Mouse (Mus musculus): ENCODE data around the gene Csrnp1. TPM values are rescaled to one million over a fixed set of nuclear protein-coding genes. Genes with fewer than 3 reads are reported as not detected.

Csrnp1 gene
- polyA plus RNA-seq, 1 experiment from 2014 or later, result 2.7 TPM

GRCm38 (mm10) chr9:119973869-119974520 lies 10.5 kb downstream of the Csrnp1 start:
- Histone ChIP-seq H3K27me3 (replicated peaks) (no peaks in the 10 kb centered on the region), H3K9me3 (no peaks in the 10 kb centered on the region), H3K27ac (no peak overlapping the region), H3K9ac (no peak overlapping the region), H3K4me3 (no peak overlapping the region), H3K4me2 (replicated peaks) (no peak overlapping the region), H3K36me3 (no peaks in the 10 kb centered on the region), H3K4me1 (peaks cover 25% of the 10 kb centered on the region)
- WGBS, result 92% methylated on average over 27 of the region's 27 CpGs
- ATAC-seq (ENCODE audit: low FRiP score, low read depth), result no peak

DNA sequence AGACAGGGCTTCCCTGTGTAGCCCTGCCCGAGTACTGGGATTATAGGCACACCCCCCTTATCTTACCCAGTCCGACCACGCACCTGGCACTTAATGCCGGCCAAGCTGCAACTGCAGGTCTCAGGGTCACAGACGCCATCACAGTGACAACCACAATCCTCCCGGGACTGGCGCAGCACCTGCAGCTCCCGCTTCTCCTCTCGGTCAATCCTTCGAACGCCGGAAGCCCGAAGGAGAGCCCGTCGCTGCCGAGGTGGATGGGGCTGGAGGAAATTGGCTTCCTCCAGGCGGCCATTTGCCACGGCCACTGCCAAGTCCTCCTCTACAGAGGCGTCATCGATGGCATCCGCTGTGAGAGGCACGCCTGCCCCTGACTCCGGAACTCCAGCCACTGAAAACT lies 11.2 kb downstream of the Csrnp1 start:
- Histone ChIP-seq H3K27ac (no peak overlapping the region), H3K27me3 (replicated peaks) (no peaks in the 10 kb centered on the region), H3K4me1 (peaks cover 21% of the 10 kb centered on the region), H3K4me2 (replicated peaks) (no peak overlapping the region), H3K9ac (no peak overlapping the region), H3K4me3 (no peak overlapping the region), H3K36me3 (no peaks in the 10 kb centered on the region), H3K9me3 (no peaks in the 10 kb centered on the region)
- 95% methylated on average over 23 of the region's 23 CpGs for WGBS
- ATAC-seq (ENCODE audit: low FRiP score, low read depth), result no peak

DNA sequence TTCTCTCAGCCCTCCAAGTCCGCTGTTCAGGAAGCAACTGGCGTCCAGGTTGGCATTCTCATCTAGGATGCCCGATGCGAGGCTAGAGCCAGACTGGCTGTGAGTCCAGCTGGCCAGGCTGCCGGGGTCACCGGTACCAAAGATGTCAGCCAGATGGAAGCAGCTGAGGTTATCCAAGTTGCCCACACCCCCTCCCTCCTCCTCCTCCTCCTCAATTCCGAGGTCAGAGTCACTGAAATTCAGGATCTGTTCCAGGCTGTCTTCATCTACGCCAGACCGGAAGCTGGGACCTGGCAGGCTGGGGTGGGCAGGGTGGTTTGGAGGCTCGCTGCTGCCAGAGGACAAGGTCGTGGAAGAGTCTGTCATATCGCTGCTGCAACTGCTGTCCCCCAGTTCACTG lies 11.9 kb downstream of the Csrnp1 start:
- no peak overlapping the region for H3K4me2 ChIP-seq (replicated peaks)
- H3K27ac ChIP-seq, result no peak overlapping the region
- H3K4me1 ChIP-seq, result peaks cover 14% of the 10 kb centered on the region; the same call in 1 of the 2 replicates
- no peaks in the 10 kb centered on the region for H3K36me3 ChIP-seq
- H3K9me3 ChIP-seq, result no peaks in the 10 kb centered on the region
- no peak overlapping the region for H3K9ac ChIP-seq
- H3K4me3 ChIP-seq, result no peak overlapping the region
- 93% methylated on average over 12 of the region's 12 CpGs for WGBS
- no peaks in the 10 kb centered on the region for H3K27me3 ChIP-seq (replicated peaks)
- ATAC-seq (ENCODE audit: low FRiP score, low read depth), result no peak

DNA sequence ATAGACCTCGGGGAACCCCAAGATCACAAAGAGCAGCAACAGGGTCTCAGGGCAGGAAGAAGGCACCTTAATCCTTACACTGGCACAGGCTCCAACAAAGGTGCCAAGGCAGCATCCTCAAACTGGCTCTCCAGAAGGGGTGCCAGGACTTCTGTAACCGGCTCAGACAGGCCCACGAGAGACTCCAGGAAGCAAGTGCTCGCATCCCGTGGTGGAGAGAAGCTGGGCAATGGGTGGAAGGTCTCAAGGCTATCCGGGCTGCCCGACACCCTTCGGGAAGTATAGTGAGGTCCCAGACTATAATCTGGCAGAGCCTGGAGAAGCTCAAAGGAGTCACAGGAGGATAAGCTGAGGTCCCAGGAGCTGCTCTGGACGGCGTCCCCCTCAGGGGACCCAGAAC lies 12.3 kb downstream of the Csrnp1 start:
- Histone ChIP-seq H3K9me3 (no peaks in the 10 kb centered on the region), H3K4me2 (replicated peaks) (no peak overlapping the region), H3K36me3 (no peaks in the 10 kb centered on the region), H3K4me1 (peaks cover 10% of the 10 kb centered on the region; the same call in 1 of the 2 replicates), H3K27me3 (replicated peaks) (no peaks in the 10 kb centered on the region), H3K4me3 (no peak overlapping the region), H3K9ac (no peak overlapping the region), H3K27ac (no peak overlapping the region)
- no peak for ATAC-seq (ENCODE audit: low FRiP score, low read depth)
- 96% methylated on average over 10 of the region's 10 CpGs for WGBS

DNA sequence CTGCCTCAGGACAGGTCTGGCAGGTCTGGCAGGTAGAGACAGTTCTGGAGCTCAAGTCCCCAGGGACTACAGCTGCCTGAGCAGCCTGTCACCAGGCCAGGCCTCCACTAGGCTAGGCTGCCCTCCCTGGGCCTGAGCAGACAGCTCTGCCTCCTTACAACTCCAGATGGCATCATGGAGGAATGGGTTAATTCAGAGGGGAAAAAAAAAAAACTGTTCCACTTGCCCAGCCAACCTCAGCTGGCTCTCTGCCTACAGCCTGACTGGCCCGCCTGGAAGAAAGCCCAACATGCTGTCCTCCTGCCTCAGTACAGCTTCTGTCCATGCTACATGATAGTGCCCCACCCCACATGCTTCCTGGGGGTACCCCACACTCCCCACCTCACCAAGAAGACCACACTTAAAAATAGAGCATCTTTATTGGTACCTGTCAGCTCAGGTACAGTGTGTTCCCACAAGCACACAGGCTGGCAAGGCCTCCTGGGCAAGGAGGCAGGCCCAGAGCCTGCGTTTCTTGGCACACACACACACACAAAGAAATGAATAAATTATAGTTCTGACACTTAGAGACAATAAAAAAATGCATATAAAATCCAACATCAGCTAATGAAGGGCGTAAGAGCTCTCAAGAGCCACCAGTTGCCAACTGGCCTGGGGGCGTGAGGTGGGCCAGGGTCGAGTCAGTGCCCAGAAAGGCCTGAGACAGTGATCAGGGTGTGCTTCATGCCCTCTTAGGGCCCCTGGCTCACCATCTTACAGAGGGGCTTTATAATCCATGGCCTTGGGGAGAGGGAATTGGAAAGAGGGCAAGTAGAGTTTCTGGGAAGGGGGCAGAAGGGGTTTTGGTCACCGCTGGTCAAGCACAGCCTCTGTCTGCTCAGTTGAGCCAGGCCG lies 13.4 kb downstream of the Csrnp1 start:
- H3K36me3 ChIP-seq, result no peaks in the 10 kb centered on the region
- no peak overlapping the region for H3K27ac ChIP-seq
- peaks cover 9% of the 10 kb centered on the region; the same call in 1 of the 2 replicates for H3K4me1 ChIP-seq
- no peaks in the 10 kb centered on the region for H3K9me3 ChIP-seq
- no peaks in the 10 kb centered on the region for H3K27me3 ChIP-seq (replicated peaks)
- H3K4me2 ChIP-seq (replicated peaks), result no peak overlapping the region
- H3K9ac ChIP-seq, result no peak overlapping the region
- WGBS, result 85% methylated on average over 7 of the region's 7 CpGs
- no peak overlapping the region for H3K4me3 ChIP-seq
- ATAC-seq (ENCODE audit: low FRiP score, low read depth), result 0 out of 2 replicates have a peak, but pooled peaks have one; percentile 33

GRCm38 (mm10) chr9:119970221-119970620 lies 14.2 kb downstream of the Csrnp1 start:
- 40% methylated on average over 6 of the region's 6 CpGs for WGBS
- Histone ChIP-seq H3K9me3 (no peaks in the 10 kb centered on the region), H3K4me2 (replicated peaks) (no peak overlapping the region), H3K4me1 (peaks cover 9% of the 10 kb centered on the region; the same call in 1 of the 2 replicates), H3K4me3 (no peak overlapping the region), H3K27me3 (replicated peaks) (no peaks in the 10 kb centered on the region), H3K36me3 (no peaks in the 10 kb centered on the region), H3K27ac (no peak overlapping the region), H3K9ac (no peak overlapping the region)
- no peak for ATAC-seq (ENCODE audit: low FRiP score, low read depth)

- 90% methylated on average over 7 of the region's 7 CpGs for WGBS
- ATAC-seq (ENCODE audit: low FRiP score, low read depth), result no peak
- Histone ChIP-seq H3K27me3 (replicated peaks) (no peaks in the 10 kb centered on the region), H3K9me3 (no peaks in the 10 kb centered on the region), H3K9ac (no peak overlapping the region), H3K4me1 (peaks cover 9% of the 10 kb centered on the region; the same call in 1 of the 2 replicates), H3K4me2 (replicated peaks) (no peak overlapping the region), H3K4me3 (no peak overlapping the region), H3K36me3 (no peaks in the 10 kb centered on the region), H3K27ac (no peak overlapping the region)
These were observed 14.6 kb downstream of the Csrnp1 start for GRCm38 (mm10) chr9:119969811-119970210.

- Histone ChIP-seq H3K27me3 (replicated peaks) (0 out of 2 replicates have a peak, but pooled peaks cover 3% of the 10 kb centered on the region), H3K4me2 (replicated peaks) (no peak overlapping the region), H3K4me1 (peaks cover 16% of the 10 kb centered on the region; the same call in 1 of the 2 replicates), H3K9ac (no peak overlapping the region), H3K27ac (no peak overlapping the region), H3K36me3 (no peaks in the 10 kb centered on the region), H3K4me3 (no peak overlapping the region), H3K9me3 (no peaks in the 10 kb centered on the region)
- no peak for ATAC-seq (ENCODE audit: low FRiP score, low read depth)
- 89% methylated on average over 26 of the region's 26 CpGs for WGBS
These were observed 18.1 kb downstream of the Csrnp1 start for GRCm38 (mm10) chr9:119966221-119966910.

DNA sequence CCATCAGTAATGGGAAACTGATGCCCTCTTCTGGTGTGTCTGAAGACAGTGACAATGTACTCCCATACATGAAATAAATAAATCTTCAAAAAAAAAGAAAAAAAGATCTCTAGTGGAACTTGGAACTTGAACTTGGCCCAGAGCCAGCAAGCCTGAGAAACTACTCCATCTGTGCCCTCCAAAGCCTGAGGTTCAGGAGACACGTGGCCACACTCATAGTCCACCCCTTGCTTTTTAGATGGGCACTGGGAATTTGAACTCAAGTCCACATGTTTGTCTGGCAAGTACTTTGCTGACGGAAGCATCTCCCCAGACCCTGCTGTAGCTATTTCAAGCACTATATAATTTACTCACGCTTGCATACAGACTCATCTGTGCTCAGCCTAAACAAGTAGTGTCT lies 19.3 kb downstream of the Csrnp1 start:
- Histone ChIP-seq H3K4me1 (peaks cover 8% of the 10 kb centered on the region; the same call in 1 of the 2 replicates), H3K4me2 (replicated peaks) (no peak overlapping the region), H3K27ac (no peak overlapping the region), H3K4me3 (no peak overlapping the region), H3K9ac (no peak overlapping the region), H3K36me3 (no peaks in the 10 kb centered on the region), H3K27me3 (replicated peaks) (0 out of 2 replicates have a peak, but pooled peaks cover 3% of the 10 kb centered on the region), H3K9me3 (no peaks in the 10 kb centered on the region)
- ATAC-seq (ENCODE audit: low FRiP score, low read depth), result no peak
- WGBS, result 79% methylated on average over 3 of the region's 3 CpGs

GRCm38 (mm10) chr9:119964206-119964605 lies 20.3 kb downstream of the Csrnp1 start:
- no peak for ATAC-seq (ENCODE audit: low FRiP score, low read depth)
- whole genome bisulfite sequencing, result 87% methylated on average over 3 of the region's 3 CpGs
- Histone ChIP-seq H3K9ac (no peak overlapping the region), H3K4me1 (peaks cover 8% of the 10 kb centered on the region; the same call in 1 of the 2 replicates), H3K4me3 (no peak overlapping the region), H3K4me2 (replicated peaks) (no peak overlapping the region), H3K27me3 (replicated peaks) (0 out of 2 replicates have a peak, but pooled peaks cover 3% of the 10 kb centered on the region), H3K9me3 (no peaks in the 10 kb centered on the region), H3K36me3 (no peaks in the 10 kb centered on the region), H3K27ac (no peak overlapping the region)

DNA sequence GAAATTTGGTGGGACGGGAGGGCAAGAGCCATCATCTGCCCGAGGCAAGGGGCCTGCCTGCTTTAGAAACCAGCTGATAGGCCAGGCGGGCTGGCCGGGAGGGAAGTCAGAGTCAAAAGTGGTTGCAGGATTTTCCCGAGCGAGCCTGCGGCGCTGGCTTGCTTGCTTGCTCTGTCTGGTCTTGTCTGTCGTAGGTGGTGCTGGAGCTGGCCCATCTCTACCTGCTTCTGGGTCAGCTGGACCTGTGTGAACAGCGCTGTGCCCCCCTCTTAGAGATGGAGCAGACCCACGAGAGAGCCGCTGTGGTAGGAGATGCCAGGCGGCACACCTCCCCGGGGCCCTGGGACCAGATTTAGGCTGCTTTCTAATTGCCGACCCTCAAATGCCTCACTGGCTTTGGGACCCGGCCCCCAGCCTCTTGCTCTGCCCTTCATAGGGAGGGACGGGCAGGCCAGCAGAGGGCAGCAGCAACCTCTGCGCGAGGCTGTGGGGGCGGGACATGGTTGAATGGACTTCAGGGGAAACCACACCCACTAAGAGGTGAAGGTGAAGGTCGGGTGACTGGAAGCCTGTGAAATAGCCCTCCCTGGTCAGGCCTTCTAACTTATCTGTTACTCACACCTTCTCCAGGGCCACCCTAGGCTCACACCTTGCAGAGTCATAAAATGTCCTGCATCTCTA lies 21.3 kb downstream of the Csrnp1 start:
- Histone ChIP-seq H3K4me3 (no peak overlapping the region), H3K4me2 (replicated peaks) (peak overlapping the region; percentile 36), H3K27ac (no peak overlapping the region), H3K27me3 (replicated peaks) (0 out of 2 replicates have a peak, but pooled peaks cover 3% of the 10 kb centered on the region), H3K9ac (no peak overlapping the region), H3K36me3 (no peaks in the 10 kb centered on the region), H3K4me1 (peaks cover 8% of the 10 kb centered on the region; the same call in 1 of the 2 replicates), H3K9me3 (no peaks in the 10 kb centered on the region)
- 13% methylated on average over 21 of the region's 21 CpGs for WGBS
- ATAC-seq (ENCODE audit: low FRiP score, low read depth), result 0 out of 2 replicates have a peak, but pooled peaks have one; percentile 13
